Mouse (Mus musculus) brain, embryonic 18.5 days (tissue): Measurements from ENCODE around the gene Ppfibp1.

ENCODE experiments used
- DNase-seq: peaks from one replicate; pipeline ENCODE4 v3.0.0-alpha.2; 2012; ENCODE audit warnings: low read depth, low spot score

The Ppfibp1 gene

GRCm38 (mm10) chr6:146913489-146914198 lies 25.4 kb downstream of the Ppfibp1 start:
- no peak for DNase-seq

GRCm38 (mm10) chr6:146915808-146916207 lies 27.5 kb downstream of the Ppfibp1 start:
- no peak for DNase-seq

GRCm38 (mm10) chr6:146917396-146917795 lies 29.1 kb downstream of the Ppfibp1 start:
- DNase-seq = no peak

- no peak for DNase-seq
Measured at GRCm38 (mm10) chr6:146918341-146918740, 30.1 kb downstream of the Ppfibp1 start.

GRCm38 (mm10) chr6:146926415-146926980 lies 38.2 kb downstream of the Ppfibp1 start:
- no peak for DNase-seq

- no peak for DNase-seq
Measured at GRCm38 (mm10) chr6:146928108-146928507, 39.8 kb downstream of the Ppfibp1 start.

GRCm38 (mm10) chr6:146929031-146929430 lies 40.7 kb downstream of the Ppfibp1 start:
- DNase-seq = no peak

GRCm38 (mm10) chr6:146933123-146933522 lies 44.8 kb downstream of the Ppfibp1 start:
- DNase-seq = no peak

GRCm38 (mm10) chr6:146935957-146936356 lies 47.7 kb downstream of the Ppfibp1 start:
- DNase-seq = no peak

GRCm38 (mm10) chr6:146939026-146939425 lies 50.7 kb downstream of the Ppfibp1 start:
- no peak for DNase-seq

- DNase-seq = no peak
Measured at GRCm38 (mm10) chr6:146941505-146942275, 53.4 kb downstream of the Ppfibp1 start.

- no peak for DNase-seq
Measured at GRCm38 (mm10) chr6:146944009-146944408, 55.7 kb downstream of the Ppfibp1 start.

GRCm38 (mm10) chr6:146944830-146945229 lies 56.5 kb downstream of the Ppfibp1 start:
- no peak for DNase-seq

- no peak for DNase-seq
Measured at GRCm38 (mm10) chr6:146946327-146947029, 58.2 kb downstream of the Ppfibp1 start.

- no peak for DNase-seq
Measured at GRCm38 (mm10) chr6:146947186-146947585, 58.9 kb downstream of the Ppfibp1 start.

- no peak for DNase-seq
Measured at GRCm38 (mm10) chr6:146949682-146950453, 61.6 kb downstream of the Ppfibp1 start.

GRCm38 (mm10) chr6:146950454-146950832 lies 62.2 kb downstream of the Ppfibp1 start:
- no peak for DNase-seq

- peak; percentile 24 for DNase-seq
Measured at GRCm38 (mm10) chr6:146954258-146954657, 66.0 kb downstream of the Ppfibp1 start, which contains the start of gene 1700034J05Rik. Gene 1700034J05Rik, minus strand, starts transcription at chr6:146954422.

- no peak for DNase-seq
Measured at GRCm38 (mm10) chr6:146955475-146955874, 67.2 kb downstream of the Ppfibp1 start.

- no peak for DNase-seq
Measured at GRCm38 (mm10) chr6:146955896-146956295, 67.6 kb downstream of the Ppfibp1 start.

GRCm38 (mm10) chr6:146956961-146957360 lies 68.7 kb downstream of the Ppfibp1 start:
- DNase-seq = no peak
